Mouse (Mus musculus) thymus, postnatal 0 days (tissue): ENCODE measurements at regions not wholly inside any gene's neighbourhood (a gene's known extent, or its start where the extent isn't known, plus 50 kb on each side); places are given as distances from the start of the nearest gene placed in this dataset.

ENCODE experiments used
- DNase-seq: peaks from one replicate; pipeline ENCODE4 v3.0.0-alpha.2; 2015; ENCODE audit warnings: low spot score

- DNase-seq, result no peak
These were observed 64.5 kb downstream of the Tfap2c start for GRCm38 (mm10) chr2:172613891-172614391.

GRCm38 (mm10) chr2:172615148-172615547 is 65.8 kb downstream of the Tfap2c start:
- no peak for DNase-seq

GRCm38 (mm10) chr2:172615582-172615981 is 66.2 kb downstream of the Tfap2c start:
- DNase-seq, result no peak

GRCm38 (mm10) chr2:172619168-172619567 is 69.8 kb downstream of the Tfap2c start:
- DNase-seq, result no peak

- DNase-seq, result peak; percentile 77
These were observed 70.6 kb downstream of the Tfap2c start for GRCm38 (mm10) chr2:172620001-172620400.

GRCm38 (mm10) chr2:172623707-172624106 is 74.3 kb downstream of the Tfap2c start:
- no peak for DNase-seq

GRCm38 (mm10) chr2:172627353-172628306 is 78.2 kb downstream of the Tfap2c start:
- DNase-seq, result no peak

GRCm38 (mm10) chr2:172630333-172630732 is 80.9 kb downstream of the Tfap2c start:
- no peak for DNase-seq

- DNase-seq, result no peak
These were observed 93.2 kb downstream of the Tfap2c start for GRCm38 (mm10) chr2:172642616-172643015.

GRCm38 (mm10) chr2:172643860-172644259 is 94.5 kb downstream of the Tfap2c start:
- DNase-seq, result no peak

GRCm38 (mm10) chr2:172644451-172644850 is 95.1 kb downstream of the Tfap2c start:
- DNase-seq, result no peak

GRCm38 (mm10) chr2:172648072-172648471 is 98.7 kb downstream of the Tfap2c start:
- no peak for DNase-seq

GRCm38 (mm10) chr2:172660479-172660878 is 111.1 kb downstream of the Tfap2c start:
- DNase-seq, result no peak

GRCm38 (mm10) chr2:172660916-172661315 is 111.5 kb downstream of the Tfap2c start:
- no peak for DNase-seq

- DNase-seq, result no peak
These were observed 112.1 kb downstream of the Tfap2c start for GRCm38 (mm10) chr2:172661418-172661980.

- no peak for DNase-seq
These were observed 112.8 kb downstream of the Tfap2c start for GRCm38 (mm10) chr2:172662165-172662564.

- DNase-seq, result no peak
These were observed 114.3 kb downstream of the Tfap2c start for GRCm38 (mm10) chr2:172663681-172664080.

GRCm38 (mm10) chr2:172673081-172673480 is 123.7 kb downstream of the Tfap2c start:
- DNase-seq, result no peak

GRCm38 (mm10) chr2:172674641-172675040 is 125.2 kb downstream of the Tfap2c start:
- no peak for DNase-seq

- DNase-seq, result no peak
These were observed 125.7 kb downstream of the Tfap2c start for GRCm38 (mm10) chr2:172675081-172675480.

GRCm38 (mm10) chr2:172690196-172690595 is 140.8 kb downstream of the Tfap2c start:
- DNase-seq, result no peak

- no peak for DNase-seq
These were observed 141.7 kb downstream of the Tfap2c start for GRCm38 (mm10) chr2:172690931-172691651.
